Mouse (Mus musculus): ENCODE results near the gene Gm9747. TPM values are rescaled to one million over a fixed set of nuclear protein-coding genes. Genes with fewer than 3 reads are reported as not detected.

The Gm9747 gene
- total and polyA plus RNA-seq, 3 experiments: not detected

DNA sequence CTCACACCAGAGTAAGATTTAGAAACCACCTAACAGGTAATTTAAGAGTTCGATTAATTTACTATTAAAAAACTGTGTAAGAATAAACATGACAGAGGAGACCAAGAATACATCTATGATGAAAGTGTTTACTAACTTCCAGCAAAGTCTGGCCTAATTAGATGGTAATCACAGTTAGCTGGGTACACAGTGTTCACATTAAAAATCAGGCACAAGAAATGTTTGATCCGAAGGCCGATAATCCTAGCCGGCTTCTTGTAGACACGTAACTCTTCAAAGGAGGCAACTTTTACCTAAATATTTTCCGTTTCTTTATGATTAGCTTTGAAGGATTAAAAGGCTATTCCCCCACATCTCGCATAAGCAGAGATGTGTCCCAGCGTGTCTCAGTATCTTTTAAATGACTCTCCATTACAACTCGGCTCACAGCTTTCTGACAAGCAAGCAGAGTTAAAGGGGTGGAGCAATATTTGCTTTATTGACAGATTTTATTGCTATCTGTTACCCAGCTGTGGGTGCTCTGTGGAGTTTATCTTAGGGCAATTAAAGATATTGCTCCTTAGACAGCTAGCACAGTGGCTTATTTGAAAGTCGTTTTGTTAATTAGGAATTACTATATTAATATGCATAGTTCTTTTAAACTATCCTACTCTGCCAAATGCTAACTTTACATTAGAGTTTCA is 44.2 kb upstream of the Gm9747 start:
- in situ Hi-C loops (cut with MboI; ENCODE audit: low pct_ligation_motif_present, low pct_unique_long_range_greater_than_20kb, low sequenced_read_pairs) (no loop called here), dilution Hi-C loops (cut with MboI; ENCODE audit: extremely low pct_ligation_motif_present, extremely low pct_unique_long_range_greater_than_20kb, low sequenced_read_pairs) (no loop called here)
- no peak overlapping the region for H3K27ac ChIP-seq (ENCODE audit: insufficient read depth, low read depth)
- H3K36me3 ChIP-seq (replicated peaks in 1 of 2; ENCODE audit: control insufficient read depth in 1 of 2, insufficient read depth in 1 of 2, low read length in 1 of 2): no peaks in the 10 kb centered on the region
- H3K4me2 ChIP-seq (ENCODE audit: insufficient read depth, low read depth, poor library complexity, severe bottlenecking): no peak overlapping the region
- H3K79me2 ChIP-seq (replicated peaks; ENCODE audit: control insufficient read depth, extremely low read depth, insufficient read depth, poor library complexity, severe bottlenecking): no peaks in the 10 kb centered on the region
- H3K9me3 ChIP-seq (replicated peaks; ENCODE audit: low read length): no peaks in the 10 kb centered on the region
- no peak for TF ChIP-seq ZMIZ1 (IDR thresholded peaks at IDR 0.05; ENCODE audit: low read depth, low read length)
- TF ChIP-seq MYC (IDR thresholded peaks at IDR 0.05; ENCODE audit: low read depth, low read length): no peak
- no peak for TF ChIP-seq PAX5 (IDR thresholded peaks at IDR 0.05; ENCODE audit: low read length)
- no peak for TF ChIP-seq ZC3H11A (IDR thresholded peaks at IDR 0.05; ENCODE audit: low read depth, low read length)
- no peak for TF ChIP-seq ETS1 (conservative IDR thresholded peaks at IDR 0.05; ENCODE audit: low read depth, low read length)
- TF ChIP-seq JUN (IDR thresholded peaks at IDR 0.05; ENCODE audit: insufficient read depth, low read depth, low read length): no peak
- no peak for TF ChIP-seq MEF2A (IDR thresholded peaks at IDR 0.05; ENCODE audit: borderline replicate concordance, low read depth, low read length)
- no peak for TF ChIP-seq E2F4 (IDR thresholded peaks at IDR 0.05; ENCODE audit: insufficient replicate concordance, low read depth, low read length)
- TF ChIP-seq UBTF (IDR thresholded peaks at IDR 0.05; ENCODE audit: low read depth, low read length): no peak
- TF ChIP-seq GABPA (IDR thresholded peaks at IDR 0.05; ENCODE audit: insufficient replicate concordance, low read depth, low read length): no peak
- TF ChIP-seq TCF12 (IDR thresholded peaks at IDR 0.05; ENCODE audit: low read depth, low read length): no peak
- no peak for TF ChIP-seq CHD1 (IDR thresholded peaks at IDR 0.05; ENCODE audit: low read depth, low read length)
- no peak for TF ChIP-seq NRF1 (IDR thresholded peaks at IDR 0.05; ENCODE audit: low read depth, low read length)
- H3K9ac ChIP-seq (ENCODE audit: insufficient read depth, low read depth): no peak overlapping the region
- H3K4me1 ChIP-seq (ENCODE audit: control insufficient read depth in 1 of 2, insufficient read depth in 2 of 2): peaks cover 0 to 3% of the 10 kb centered on the region in 2 experiments; a peak in 1 of 4 replicates
- no peak for DNase-seq (ENCODE audit: extremely low read depth)
- no peaks in the 10 kb centered on the region for H3K27me3 ChIP-seq (replicated peaks)
- H3K4me3 ChIP-seq (replicated peaks in 1 of 3; ENCODE audit: low read depth in 2 of 3, low read length in 2 of 3, poor library complexity in 1 of 3): no peak overlapping the region

GRCm38 (mm10) chr1:82189516-82189915 is 43.4 kb upstream of the Gm9747 start:
- no peak for DNase-seq (ENCODE audit: extremely low read depth)
- no peak overlapping the region for H3K4me2 ChIP-seq (ENCODE audit: insufficient read depth, low read depth, poor library complexity, severe bottlenecking)
- in situ Hi-C loops (cut with MboI; ENCODE audit: low pct_ligation_motif_present, low pct_unique_long_range_greater_than_20kb, low sequenced_read_pairs): no loop called here

More at GRCm38 (mm10) chr1:82189516-82189915, 43.4 kb upstream of the Gm9747 start:
- Histone ChIP-seq H3K9ac (ENCODE audit: insufficient read depth, low read depth) (no peak overlapping the region), H3K27ac (ENCODE audit: insufficient read depth, low read depth) (no peak overlapping the region), H3K36me3 (replicated peaks in 1 of 2; ENCODE audit: control insufficient read depth in 1 of 2, insufficient read depth in 1 of 2, low read length in 1 of 2) (no peaks in the 10 kb centered on the region), H3K4me1 (ENCODE audit: control insufficient read depth in 1 of 2, insufficient read depth in 2 of 2) (peaks cover 0 to 3% of the 10 kb centered on the region in 2 experiments; a peak in 1 of 4 replicates), H3K4me3 (replicated peaks in 1 of 3; ENCODE audit: low read depth in 2 of 3, low read length in 2 of 3, poor library complexity in 1 of 3) (no peak overlapping the region), H3K27me3 (replicated peaks) (no peaks in the 10 kb centered on the region), H3K9me3 (replicated peaks; ENCODE audit: low read length) (no peaks in the 10 kb centered on the region), H3K79me2 (replicated peaks; ENCODE audit: control insufficient read depth, extremely low read depth, insufficient read depth, poor library complexity, severe bottlenecking) (no peaks in the 10 kb centered on the region)
- no peak for TF ChIP-seq MAFK (IDR thresholded peaks at IDR 0.05; ENCODE audit: insufficient replicate concordance, low read length)
- TF ChIP-seq JUN (IDR thresholded peaks at IDR 0.05; ENCODE audit: insufficient read depth, low read depth, low read length): no peak
- TF ChIP-seq USF2 (conservative IDR thresholded peaks at IDR 0.05; ENCODE audit: low read depth, low read length): no peak
- no peak for TF ChIP-seq POLR2AphosphoS2 (IDR thresholded peaks at IDR 0.05; ENCODE audit: low read depth, low read length)
- TF ChIP-seq MAZ (IDR thresholded peaks at IDR 0.05; ENCODE audit: low read depth, low read length): no peak
- no peak for TF ChIP-seq ELF1 (IDR thresholded peaks at IDR 0.05; ENCODE audit: low read depth, low read length)
- TF ChIP-seq TBP (conservative IDR thresholded peaks at IDR 0.05; ENCODE audit: low read depth, low read length): no peak
- no peak for TF ChIP-seq JUND (conservative IDR thresholded peaks at IDR 0.05; ENCODE audit: low read depth, low read length)
- TF ChIP-seq MEF2A (IDR thresholded peaks at IDR 0.05; ENCODE audit: borderline replicate concordance, low read depth, low read length): no peak
- dilution Hi-C loops (cut with MboI; ENCODE audit: extremely low pct_ligation_motif_present, extremely low pct_unique_long_range_greater_than_20kb, low sequenced_read_pairs): no loop called here
